Mouse (Mus musculus) frontal cortex, adult 2 months (tissue): Measurements from ENCODE around the gene Nr2c1. TPM values are rescaled to one million over a fixed set of nuclear protein-coding genes. Genes with fewer than 3 reads are reported as not detected.

ENCODE experiments used
- DNase-seq, 2 experiments: peaks; one replicate each; pipeline ENCODE4 v3.0.0; 2022; ENCODE audit warnings: low spot score in 1 of 2; ENCODE audit errors: extremely low spot score in 1 of 2
- polyA plus RNA-seq: library from polyadenylated mRNA; depleted of rRNA; stranded (reverse); fragments of >200 nt; gene quantifications from 2 replicates; pipeline ENCODE4 v1.2.3, GENCODE M21; 2012; rRNA removed

The Nr2c1 gene
- polyA plus RNA-seq, 1 experiment = 8.6 TPM

- DNase-seq = peak; percentile 89 to 98
Measured at GRCm38 (mm10) chr10:94198482-94199405, 50.9 kb downstream of the Nr2c1 start, which contains the start of gene Ndufa12. Gene Ndufa12, plus strand, starts transcription at chr10:94198720.

GRCm38 (mm10) chr10:94204973-94205372 lies 57.1 kb downstream of the Nr2c1 start:
- no peak for DNase-seq

- peak in 1 of 2 experiments; percentile 66 for DNase-seq
Measured at GRCm38 (mm10) chr10:94210718-94211618, 63.1 kb downstream of the Nr2c1 start.

- no peak for DNase-seq
Measured at GRCm38 (mm10) chr10:94211725-94212124, 63.9 kb downstream of the Nr2c1 start.

GRCm38 (mm10) chr10:94225026-94225750 lies 77.4 kb downstream of the Nr2c1 start:
- no peak for DNase-seq

- peak; percentile 28 to 68 for DNase-seq
Measured at GRCm38 (mm10) chr10:94230172-94230981, 82.6 kb downstream of the Nr2c1 start.

- DNase-seq = no peak
Measured at GRCm38 (mm10) chr10:94231025-94231424, 83.2 kb downstream of the Nr2c1 start.

- DNase-seq = no peak
Measured at GRCm38 (mm10) chr10:94235200-94235599, 87.4 kb downstream of the Nr2c1 start.

GRCm38 (mm10) chr10:94241346-94241745 lies 93.5 kb downstream of the Nr2c1 start:
- DNase-seq = no peak

Other genes with a start within 250 kb of the Nr2c1 start
- 36.0 and 38.8 TPM in 2 replicates for gene Vezt, start 112.2 kb upstream of the Nr2c1 start, polyA plus RNA-seq
- gene Fgd6, start 112.0 kb upstream of the Nr2c1 start, polyA plus RNA-seq = 6.6 and 7.0 TPM in 2 replicates
- 249 and 271 TPM in 2 replicates for gene Ndufa12, start 50.7 kb downstream of the Nr2c1 start, polyA plus RNA-seq
- gene Gm4792, start 150.7 kb downstream of the Nr2c1 start, polyA plus RNA-seq = not detected in 2 replicates
- gene Tmcc3, start 163.9 kb downstream of the Nr2c1 start, polyA plus RNA-seq = 18.1 and 18.9 TPM in 2 replicates